Mouse (Mus musculus) intestine, embryonic 16.5 days (tissue): ENCODE results near the gene Rsph3a. TPM values are rescaled to one million over a fixed set of nuclear protein-coding genes. Genes with fewer than 3 reads are reported as not detected.
"Not testable (repeated sequence)": the region's sequence is repeated elsewhere in the genome, so short reads cannot be mapped to it uniquely, and the experiment has no call there.

Experiments
- ATAC-seq: fragments of 200-750 bp; cut with Nextera tagmentation; 2 replicates; pipeline ENCODE4 v1.8.0; 2017; ENCODE audit warnings: moderate TSS enrichment, moderate library complexity
- H3K27ac ChIP-seq: fragments of 300-500 bp; sonication (generic); 2 replicates; pipeline ENCODE4 v1.5.1; 2014; ENCODE audit warnings: mild to moderate bottlenecking, low read length
- H3K27me3 ChIP-seq: fragments of 300-500 bp; sonication (generic); replicated peaks from 2 replicates; pipeline ENCODE4 v1.6.1; 2014; ENCODE audit warnings: low read length, control low read depth, mixed read lengths; ENCODE audit not compliant: control insufficient read depth, insufficient read depth
- H3K36me3 ChIP-seq: fragments of 300-500 bp; sonication (generic); 2 replicates; pipeline ENCODE4 v1.6.1; 2014; ENCODE audit warnings: low read length, control low read depth; ENCODE audit not compliant: control insufficient read depth, insufficient read depth
- H3K4me1 ChIP-seq: fragments of 300-500 bp; sonication (generic); 2 replicates; pipeline ENCODE4 v1.6.1; 2014; ENCODE audit warnings: low read length, control low read depth, mixed read lengths; ENCODE audit not compliant: control insufficient read depth, insufficient read depth
- H3K4me2 ChIP-seq: fragments of 300-500 bp; sonication (generic); 2 replicates; pipeline ENCODE4 v1.6.1; 2014; ENCODE audit warnings: low read depth, low read length, control low read depth
- H3K4me3 ChIP-seq: fragments of 300-500 bp; sonication (generic); 2 replicates; pipeline ENCODE4 v1.5.1; 2014; ENCODE audit warnings: mild to moderate bottlenecking, low read length
- H3K9ac ChIP-seq: fragments of 300-500 bp; sonication (generic); 2 replicates; pipeline ENCODE4 v1.6.1; 2014; ENCODE audit warnings: low read depth, low read length
- H3K9me3 ChIP-seq: fragments of 300-500 bp; sonication (generic); 2 replicates; pipeline ENCODE4 v1.6.1; 2016; ENCODE audit warnings: low read length, control low read depth; ENCODE audit not compliant: control insufficient read depth
- WGBS: fragments of 180-500 bp; shearing (Covaris S2); extraction: QIAGEN DNeasy Blood & Tissue Kit; methylation state at CpG from one replicate; pipeline ENCODE4 v1.1.7; 2014; 5-methylcytosine and 5-hydroxymethylcytosine counted together
- polyA plus RNA-seq: library from polyadenylated mRNA; unstranded; fragments of >200 nt; fragmentation: Nextera tagmentation; extraction: Ambion mirVana; gene quantifications from 2 replicates; pipeline ENCODE4 v1.2.1, GENCODE M21; 2015

Gene Rsph3a
- polyA plus RNA-seq, 1 experiment from 2014 or later, result 46.4 TPM

GRCm38 (mm10) chr17:7925413-7926160, 19.8 kb upstream of the Rsph3a start, which contains the start of gene Tagap:
Gene Tagap (plus strand): TSS chr17:7926000.
- ATAC-seq, result no peak
- Histone ChIP-seq H3K4me2 (0 out of 2 replicates have a peak within 1 kb of the TSS, but pooled peaks have one; percentile 14), H3K4me3 (no peak within 1 kb of the TSS)

DNA sequence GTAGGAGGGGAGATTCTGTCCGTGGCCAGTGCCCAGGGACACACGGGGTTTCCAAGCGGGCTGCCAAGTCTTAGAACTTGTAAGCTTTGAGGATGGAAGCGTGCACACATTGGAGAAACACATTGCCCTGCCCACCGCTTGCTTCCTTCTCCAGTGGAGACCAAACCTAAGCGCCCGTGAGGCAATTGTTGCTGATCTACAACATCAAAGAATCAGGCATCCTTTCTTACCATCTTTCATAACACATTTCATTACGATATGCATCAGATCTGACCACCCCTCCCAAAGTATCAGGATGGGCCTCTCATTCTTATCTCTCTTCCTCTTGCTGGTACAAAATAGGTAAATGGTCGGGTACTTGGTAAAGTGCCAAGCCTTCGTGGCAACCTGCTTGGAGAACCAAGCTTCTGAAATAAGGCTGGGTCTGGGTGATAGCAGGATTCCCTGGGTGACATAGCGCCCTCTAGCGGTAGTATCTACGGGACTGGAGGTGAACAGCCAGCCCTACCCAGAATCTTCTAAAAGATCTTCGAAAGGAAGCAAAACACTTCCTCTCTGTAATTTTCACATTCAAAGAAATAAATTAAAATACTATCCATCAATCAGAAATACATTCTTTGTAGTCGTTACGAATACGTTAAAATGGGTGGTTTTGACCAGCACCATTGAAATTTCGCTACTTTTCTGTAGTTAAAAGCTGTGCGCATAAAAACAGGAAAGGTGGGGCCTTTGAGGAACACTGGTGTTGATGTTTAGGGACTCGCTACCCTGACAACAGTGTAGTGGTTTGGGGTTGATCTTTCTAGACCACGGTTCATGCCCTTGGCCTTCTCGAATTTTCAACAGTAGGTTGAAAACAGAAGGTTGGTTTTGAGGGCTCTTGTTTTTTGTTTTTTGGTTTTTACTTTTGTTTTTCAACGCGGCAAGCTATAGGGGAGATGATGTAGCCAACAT, 17.6 kb upstream of the Rsph3a start:
- WGBS, result 72% methylated on average over 24 of the region's 24 CpGs
- no peaks in the 10 kb centered on the region for H3K9me3 ChIP-seq
- no peaks in the 10 kb centered on the region for H3K36me3 ChIP-seq
- no peak overlapping the region for H3K4me2 ChIP-seq
- H3K4me1 ChIP-seq, result no peaks in the 10 kb centered on the region
- no peak overlapping the region for H3K9ac ChIP-seq
- ATAC-seq, result no peak
- no peaks in the 10 kb centered on the region for H3K27me3 ChIP-seq
- no peak overlapping the region for H3K27ac ChIP-seq
- no peak overlapping the region for H3K4me3 ChIP-seq

More at GRCm38 (mm10) chr17:7925413-7926160, 19.8 kb upstream of the Rsph3a start, which contains the start of gene Tagap:
- Histone ChIP-seq H3K9ac (no peak within 1 kb of the TSS), H3K27me3 (no peaks in the 10 kb centered on the region), H3K4me1 (no peaks in the 10 kb centered on the region), H3K36me3 (no peaks in the 10 kb centered on the region), H3K27ac (no peak within 1 kb of the TSS), H3K9me3 (no peaks in the 10 kb centered on the region)
- WGBS, result 52% methylated on average over 13 of the region's 13 CpGs

- Histone ChIP-seq H3K9me3 (no peaks in the 10 kb centered on the region), H3K4me3 (no peak overlapping the region), H3K9ac (no peak overlapping the region), H3K27me3 (no peaks in the 10 kb centered on the region), H3K4me1 (no peaks in the 10 kb centered on the region), H3K36me3 (no peaks in the 10 kb centered on the region), H3K4me2 (no peak overlapping the region), H3K27ac (no peak overlapping the region)
- ATAC-seq, result no peak
- 80% methylated on average over 6 of the region's 6 CpGs for WGBS
Measured at GRCm38 (mm10) chr17:7928662-7929061, 16.8 kb upstream of the Rsph3a start.

- H3K4me2 ChIP-seq, result no peak overlapping the region
- no peak for ATAC-seq
- H3K4me3 ChIP-seq, result no peak overlapping the region
- H3K27me3 ChIP-seq, result no peaks in the 10 kb centered on the region
- no peaks in the 10 kb centered on the region for H3K9me3 ChIP-seq
- no peak overlapping the region for H3K27ac ChIP-seq
- H3K4me1 ChIP-seq, result no peaks in the 10 kb centered on the region
- no peaks in the 10 kb centered on the region for H3K36me3 ChIP-seq
- H3K9ac ChIP-seq, result no peak overlapping the region
- 34% methylated on average over 8 of the region's 8 CpGs for WGBS
Measured at GRCm38 (mm10) chr17:7929279-7929678, 16.1 kb upstream of the Rsph3a start.

DNA sequence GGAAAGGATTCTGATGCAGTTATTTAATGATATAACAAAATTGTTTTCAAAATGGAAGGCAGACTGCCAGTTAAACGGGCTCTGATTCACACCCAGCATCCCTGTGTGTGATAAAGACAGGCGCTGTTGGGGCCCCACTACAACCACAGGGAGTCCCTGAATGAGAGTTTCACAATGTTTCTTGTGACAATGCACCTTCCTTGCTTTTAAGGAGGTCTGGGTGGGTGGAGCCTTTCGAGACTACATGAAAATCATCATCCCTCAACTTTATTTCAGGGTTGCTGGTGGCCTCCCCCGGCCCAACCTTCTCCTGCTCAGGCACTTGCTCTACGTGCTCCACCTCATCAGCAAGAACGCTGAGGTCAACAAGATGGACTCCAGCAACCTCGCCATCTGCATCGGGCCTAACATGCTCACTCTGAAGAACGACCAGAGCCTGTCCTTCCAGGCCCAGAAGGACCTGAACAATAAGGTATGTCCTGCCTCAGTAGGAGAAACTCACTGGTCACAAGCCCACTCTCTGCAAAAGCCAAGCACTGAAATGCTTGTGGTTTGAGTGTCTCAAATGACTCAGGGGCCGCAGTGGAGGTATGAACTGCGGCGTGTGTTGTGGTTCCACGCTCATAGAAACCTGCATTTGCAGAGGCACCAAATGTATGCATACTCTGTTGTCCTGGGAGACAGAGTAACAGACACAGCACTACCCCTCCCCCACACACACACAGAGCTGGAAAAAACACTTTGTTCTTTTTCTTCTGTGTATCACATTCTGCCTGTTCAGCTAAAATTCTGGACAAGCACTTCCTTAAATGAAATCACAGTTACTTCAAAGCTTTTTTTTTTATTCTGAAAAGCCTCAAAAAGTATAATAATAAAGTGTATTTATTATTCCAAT, 14.1 kb upstream of the Rsph3a start:
- H3K9me3 ChIP-seq, result no peaks in the 10 kb centered on the region
- no peak overlapping the region for H3K27ac ChIP-seq
- no peak for ATAC-seq
- H3K9ac ChIP-seq, result no peak overlapping the region
- H3K4me2 ChIP-seq, result no peak overlapping the region
- no peaks in the 10 kb centered on the region for H3K4me1 ChIP-seq
- no peak overlapping the region for H3K4me3 ChIP-seq
- no peaks in the 10 kb centered on the region for H3K36me3 ChIP-seq
- WGBS, result 77% methylated on average over 13 of the region's 13 CpGs
- no peaks in the 10 kb centered on the region for H3K27me3 ChIP-seq

GRCm38 (mm10) chr17:7932121-7932520, 13.3 kb upstream of the Rsph3a start:
- not testable (repeated sequence) for H3K4me3 ChIP-seq, ATAC-seq, H3K4me1 ChIP-seq, H3K4me2 ChIP-seq, H3K9me3 ChIP-seq, H3K27me3 ChIP-seq, H3K36me3 ChIP-seq, H3K27ac ChIP-seq, H3K9ac ChIP-seq
- 67% methylated on average over 4 of the region's 8 CpGs for WGBS

- WGBS, result 57% methylated on average over 8 of the region's 8 CpGs
- no peak overlapping the region for H3K9ac ChIP-seq
- no peak overlapping the region for H3K4me3 ChIP-seq
- H3K4me1 ChIP-seq, result no peaks in the 10 kb centered on the region
- H3K36me3 ChIP-seq, result no peaks in the 10 kb centered on the region
- no peaks in the 10 kb centered on the region for H3K9me3 ChIP-seq
- no peak for ATAC-seq
- no peaks in the 10 kb centered on the region for H3K27me3 ChIP-seq
- H3K27ac ChIP-seq, result no peak overlapping the region
- H3K4me2 ChIP-seq, result no peak overlapping the region
Measured at GRCm38 (mm10) chr17:7939640-7940039, 5.8 kb upstream of the Rsph3a start.

DNA sequence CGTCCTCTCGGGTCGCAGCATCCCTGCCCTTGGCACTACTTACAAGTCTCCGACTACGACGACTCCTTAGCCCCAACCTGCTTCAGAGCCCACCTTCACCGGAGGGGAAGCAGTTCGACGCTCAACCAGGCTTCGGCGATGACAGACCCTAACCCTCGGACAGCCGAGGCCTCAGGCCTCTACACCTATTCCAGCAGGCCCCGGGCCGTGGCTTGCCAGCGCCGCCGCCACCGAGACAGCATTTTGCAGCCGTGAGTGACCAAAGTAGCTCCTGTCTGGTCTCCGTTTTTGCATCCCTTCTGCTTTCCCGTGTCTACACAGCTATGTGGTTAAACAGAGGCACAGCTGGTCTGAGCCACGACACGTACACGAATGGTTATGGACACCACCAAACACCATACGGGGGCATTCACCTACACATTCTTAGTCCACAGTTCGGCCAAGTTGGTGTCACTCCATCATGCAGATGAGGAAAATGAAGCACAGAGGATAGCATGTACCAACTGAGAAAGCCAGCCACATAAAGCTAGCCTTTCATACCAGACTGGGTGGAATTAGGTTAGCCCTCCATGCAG, 726 bp downstream of the Rsph3a start:
- 0 out of 2 replicates have a peak overlapping the region, but pooled peaks have one; percentile 25 for H3K4me2 ChIP-seq
- not testable (repeated sequence) for H3K9me3 ChIP-seq, ATAC-seq, H3K27ac ChIP-seq, H3K27me3 ChIP-seq, H3K4me1 ChIP-seq, H3K36me3 ChIP-seq
- peak overlapping the region; percentile 51 for H3K4me3 ChIP-seq
- WGBS, result 0% methylated on average over 19 of the region's 27 CpGs
- H3K9ac ChIP-seq, result peak overlapping the region; percentile 64
